Mouse (Mus musculus) neural tube, embryonic 12.5 days (tissue): ENCODE results near the gene Rora. TPM values are rescaled to one million over a fixed set of nuclear protein-coding genes. Genes with fewer than 3 reads are reported as not detected.

ENCODE experiments used
- ATAC-seq: fragments of 200-750 bp; cut with Nextera tagmentation; 2 replicates; pipeline ENCODE4 v1.8.0; 2017; ENCODE audit warnings: low read depth, mild to moderate bottlenecking, moderate TSS enrichment, moderate library complexity; ENCODE audit not compliant: low FRiP score
- H3K27ac ChIP-seq: fragments of 300-500 bp; sonication (generic); 2 replicates; pipeline ENCODE4 v1.5.1; 2016
- H3K27me3 ChIP-seq: fragments of 300-500 bp; sonication (generic); replicated peaks from 2 replicates; pipeline ENCODE4 v1.6.1; 2016; ENCODE audit warnings: mild to moderate bottlenecking
- H3K36me3 ChIP-seq: fragments of 300-500 bp; sonication (generic); 2 replicates; pipeline ENCODE4 v1.6.1; 2016; ENCODE audit warnings: mild to moderate bottlenecking
- H3K4me1 ChIP-seq: fragments of 300-500 bp; sonication (generic); 2 replicates; pipeline ENCODE4 v1.6.1; 2016
- H3K4me2 ChIP-seq: fragments of 300-500 bp; sonication (generic); replicated peaks from 2 replicates; pipeline ENCODE4 v1.6.1; 2016; ENCODE audit warnings: mild to moderate bottlenecking
- H3K4me3 ChIP-seq: fragments of 300-500 bp; sonication (generic); 2 replicates; pipeline ENCODE4 v1.5.1; 2016
- H3K9ac ChIP-seq: fragments of 300-500 bp; sonication (generic); 2 replicates; pipeline ENCODE4 v1.6.1; 2016; ENCODE audit warnings: mild to moderate bottlenecking
- H3K9me3 ChIP-seq: fragments of 300-500 bp; sonication (generic); 2 replicates; pipeline ENCODE4 v1.6.1; 2016; ENCODE audit warnings: mild to moderate bottlenecking
- WGBS: fragments of 180-500 bp; shearing (Covaris S2); methylation state at CpG from one replicate; pipeline ENCODE4 v1.1.7; 2016; 5-methylcytosine and 5-hydroxymethylcytosine counted together
- polyA plus RNA-seq: library from polyadenylated mRNA; unstranded; fragments of >200 nt; fragmentation: Nextera tagmentation; extraction: Ambion mirVana; gene quantifications from 2 replicates; pipeline ENCODE4 v1.2.1, GENCODE M21; 2016

Gene Rora
- polyA plus RNA-seq, 1 experiment from 2014 or later: 5.3 TPM

DNA sequence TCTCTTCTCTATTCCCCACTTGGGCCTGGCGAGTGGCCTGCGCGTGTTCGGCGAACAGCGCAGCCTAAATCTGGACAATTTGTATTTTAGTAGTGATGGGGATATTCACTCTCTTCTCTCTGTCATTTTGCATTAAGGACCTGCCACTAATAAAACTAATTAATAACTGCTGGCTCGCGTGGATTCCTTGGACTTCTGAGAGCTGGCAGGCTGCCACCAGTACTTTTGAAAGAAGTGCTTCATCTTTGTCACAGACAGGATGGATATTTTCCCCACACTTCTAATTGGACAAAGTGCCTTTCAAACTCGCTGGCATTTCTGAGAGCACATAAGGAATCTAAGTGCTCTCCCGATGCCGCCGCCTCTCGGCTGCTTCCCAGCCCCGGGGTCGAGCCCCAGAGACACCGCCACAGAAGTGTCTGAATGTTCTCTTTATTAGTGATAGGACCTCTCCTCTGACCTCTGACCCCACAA, 41.9 kb downstream of the Rora start:
- peaks cover 13% of the 10 kb centered on the region; the same call in 1 of the 2 replicates for H3K4me1 ChIP-seq
- H3K9me3 ChIP-seq: no peaks in the 10 kb centered on the region
- H3K27me3 ChIP-seq: no peaks in the 10 kb centered on the region
- H3K36me3 ChIP-seq: no peaks in the 10 kb centered on the region
- H3K4me2 ChIP-seq: no peak overlapping the region
- H3K27ac ChIP-seq: no peak overlapping the region
- H3K4me3 ChIP-seq: no peak overlapping the region
- H3K9ac ChIP-seq: no peak overlapping the region
- WGBS: 51% methylated on average over 16 of the region's 16 CpGs
- ATAC-seq: no peak

DNA sequence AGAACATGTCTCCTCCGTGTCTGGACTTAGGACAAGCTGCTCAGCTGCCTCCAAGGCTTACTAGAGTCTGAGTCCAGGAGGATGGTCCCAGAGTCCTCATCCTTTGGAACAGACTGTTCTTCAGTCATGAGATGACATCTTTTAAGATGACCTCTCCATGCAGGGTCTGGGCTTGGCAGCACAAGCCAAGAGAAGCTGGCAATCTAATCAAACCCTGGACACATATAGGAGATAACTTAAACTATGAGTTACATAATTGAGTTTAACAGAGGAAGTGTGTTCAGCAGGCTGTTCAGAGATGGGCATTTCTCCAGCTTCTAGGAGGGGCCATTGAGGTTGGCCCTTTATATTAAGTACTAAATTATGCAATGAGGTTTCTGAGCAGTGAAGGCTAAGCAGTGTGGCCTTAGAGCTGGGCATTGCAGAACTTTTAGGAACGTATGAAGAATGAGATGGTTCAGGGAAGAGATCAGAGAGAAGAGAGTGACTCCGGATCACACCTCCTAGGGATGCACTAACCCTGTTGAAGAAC, 42.9 kb downstream of the Rora start:
- Histone ChIP-seq H3K36me3 (no peaks in the 10 kb centered on the region), H3K27me3 (no peaks in the 10 kb centered on the region), H3K4me1 (peaks cover 13% of the 10 kb centered on the region; the same call in 1 of the 2 replicates), H3K27ac (no peak overlapping the region), H3K4me3 (no peak overlapping the region), H3K9me3 (no peaks in the 10 kb centered on the region), H3K9ac (no peak overlapping the region), H3K4me2 (no peak overlapping the region)
- no peak for ATAC-seq
- WGBS: 87% methylated on average over 3 of the region's 3 CpGs

DNA sequence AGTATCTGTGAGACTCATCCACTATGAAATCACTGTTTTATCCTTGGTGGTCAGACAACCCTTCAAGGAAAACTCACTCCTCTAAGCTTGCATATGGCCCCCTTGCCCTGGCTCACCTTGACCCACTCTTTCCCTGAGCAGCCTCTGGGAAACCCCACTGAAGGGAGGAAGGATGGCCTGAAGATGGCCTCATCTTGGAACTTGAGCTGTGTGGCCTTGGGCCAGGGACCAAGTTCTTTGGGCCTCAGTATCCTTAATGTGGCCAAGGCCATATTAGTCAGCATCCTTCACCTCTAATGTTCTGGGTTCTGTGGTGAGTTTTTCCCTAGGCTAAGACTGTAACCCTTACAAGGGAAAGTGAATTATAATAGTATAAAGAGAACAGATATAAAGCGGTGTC, 45.8 kb downstream of the Rora start:
- Histone ChIP-seq H3K4me1 (peaks cover 13% of the 10 kb centered on the region; the same call in 1 of the 2 replicates), H3K4me2 (no peak overlapping the region), H3K9me3 (no peaks in the 10 kb centered on the region), H3K27me3 (no peaks in the 10 kb centered on the region), H3K9ac (no peak overlapping the region), H3K4me3 (no peak overlapping the region), H3K36me3 (no peaks in the 10 kb centered on the region), H3K27ac (no peak overlapping the region)
- no peak for ATAC-seq
- WGBS: 91% methylated on average over 1 of the region's 1 CpGs

DNA sequence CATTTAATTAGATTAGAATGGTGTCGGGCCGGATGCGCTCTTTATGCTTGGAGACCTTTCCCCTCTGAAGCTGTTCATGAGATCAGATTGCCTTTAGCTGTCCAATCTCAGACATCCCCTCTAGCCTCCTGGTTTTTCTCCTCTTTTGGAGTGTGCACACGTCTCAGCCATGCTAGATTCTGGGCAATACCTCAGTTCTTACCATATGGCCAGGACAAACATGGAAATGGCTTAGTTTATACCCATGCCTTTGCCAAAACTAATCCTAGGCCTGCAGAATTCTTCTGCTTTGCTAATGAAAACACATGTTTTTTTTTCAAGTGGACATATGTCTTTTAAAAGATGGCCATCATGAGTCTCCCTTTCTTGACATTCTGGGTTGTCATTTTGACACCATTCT, 46.3 kb downstream of the Rora start:
- no peak overlapping the region for H3K4me3 ChIP-seq
- no peaks in the 10 kb centered on the region for H3K27me3 ChIP-seq
- no peaks in the 10 kb centered on the region for H3K9me3 ChIP-seq
- no peak for ATAC-seq
- H3K4me2 ChIP-seq: no peak overlapping the region
- WGBS: 76% methylated on average over 4 of the region's 4 CpGs
- no peaks in the 10 kb centered on the region for H3K36me3 ChIP-seq
- H3K27ac ChIP-seq: no peak overlapping the region
- no peak overlapping the region for H3K9ac ChIP-seq
- peaks cover 10% of the 10 kb centered on the region; the same call in 1 of the 2 replicates for H3K4me1 ChIP-seq

DNA sequence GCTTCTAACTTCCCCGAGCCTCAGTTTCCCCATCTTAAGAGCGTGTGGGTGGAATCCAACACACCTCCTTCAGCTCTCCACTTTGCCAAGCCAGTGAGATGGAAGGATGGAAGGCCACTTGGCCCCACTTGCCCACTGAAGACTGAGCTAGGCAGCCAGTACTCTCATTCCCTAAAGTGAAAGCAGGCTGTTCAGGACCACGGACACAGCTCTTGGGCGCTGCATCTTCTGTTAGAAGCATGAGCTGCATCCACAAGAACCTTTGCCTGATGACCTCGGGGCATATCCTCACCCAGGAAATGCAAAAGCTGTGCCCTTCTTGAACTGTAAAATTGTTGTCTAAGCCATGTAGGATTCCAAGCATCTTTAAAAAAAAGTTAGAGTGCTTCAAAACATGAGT, 54.0 kb downstream of the Rora start:
- Histone ChIP-seq H3K4me3 (no peak overlapping the region), H3K9me3 (no peaks in the 10 kb centered on the region), H3K27ac (no peak overlapping the region), H3K27me3 (no peaks in the 10 kb centered on the region), H3K9ac (no peak overlapping the region), H3K4me2 (no peak overlapping the region), H3K36me3 (no peaks in the 10 kb centered on the region), H3K4me1 (no peaks in the 10 kb centered on the region)
- 77% methylated on average over 5 of the region's 5 CpGs for WGBS
- ATAC-seq: no peak

DNA sequence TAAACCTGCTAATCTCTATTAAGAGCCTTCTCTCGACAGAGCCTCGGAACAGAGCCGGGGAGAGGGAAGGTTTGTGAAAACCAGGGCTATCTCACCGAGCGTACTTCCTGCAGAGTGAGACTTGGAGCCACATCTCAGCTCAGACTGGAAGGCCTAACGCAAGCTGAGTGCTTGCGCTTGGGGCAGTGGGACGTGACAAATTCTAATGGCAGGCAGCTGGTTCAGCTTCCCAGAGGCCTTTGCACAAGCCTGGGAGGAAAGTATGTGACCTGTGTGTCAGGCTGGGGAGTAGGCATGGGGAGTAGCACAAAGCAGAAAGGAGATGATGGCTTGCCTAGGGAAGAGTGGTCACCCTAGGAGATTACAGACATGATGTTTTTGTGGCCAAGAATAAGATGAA, 55.6 kb downstream of the Rora start:
- no peak overlapping the region for H3K9ac ChIP-seq

DNA sequence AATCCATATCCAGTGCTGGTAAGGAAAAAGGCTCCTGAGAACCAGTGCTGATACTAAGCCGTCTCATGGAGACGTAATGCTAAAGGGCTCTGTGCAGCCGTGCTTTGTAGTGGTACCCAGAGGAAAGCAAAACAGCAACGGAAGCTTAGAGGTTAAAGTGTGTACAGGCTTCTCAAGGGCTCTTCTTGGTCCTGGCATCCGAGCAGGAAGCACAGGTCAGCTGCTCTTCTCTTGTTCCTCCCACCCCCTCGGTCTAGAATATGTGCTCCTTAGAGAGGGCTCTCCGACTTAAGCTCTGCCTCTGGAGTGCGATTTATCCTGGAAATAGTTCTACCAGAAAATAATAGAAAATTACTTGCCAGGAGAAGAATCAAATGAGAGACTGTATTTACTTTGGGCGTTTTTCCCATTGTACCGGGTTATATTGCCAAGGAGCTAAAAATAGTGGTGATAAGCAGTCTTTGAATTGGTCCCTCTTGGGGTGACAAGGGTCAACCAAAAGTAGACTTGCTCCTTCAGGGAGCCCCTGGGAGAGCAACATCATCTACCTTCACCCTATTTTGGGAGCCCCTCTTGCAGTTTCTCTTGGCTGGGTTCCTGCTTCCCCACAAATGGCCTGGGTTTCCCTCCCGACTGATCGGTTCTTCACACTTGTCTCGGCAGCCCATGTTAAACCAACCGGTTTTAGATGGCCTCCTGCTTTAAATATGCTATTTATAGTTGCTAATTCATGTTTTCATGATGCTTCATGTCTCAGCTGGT, 57.5 kb downstream of the Rora start:
- Histone ChIP-seq H3K4me2 (no peak overlapping the region), H3K4me3 (no peak overlapping the region), H3K4me1 (no peaks in the 10 kb centered on the region), H3K36me3 (no peaks in the 10 kb centered on the region), H3K27ac (no peak overlapping the region), H3K27me3 (no peaks in the 10 kb centered on the region), H3K9me3 (no peaks in the 10 kb centered on the region), H3K9ac (no peak overlapping the region)
- no peak for ATAC-seq
- WGBS: 83% methylated on average over 14 of the region's 14 CpGs

More for the DNA sequence above, 55.6 kb downstream of the Rora start:
- 75% methylated on average over 8 of the region's 8 CpGs for WGBS
- Histone ChIP-seq H3K27me3 (no peaks in the 10 kb centered on the region), H3K27ac (no peak overlapping the region), H3K4me1 (no peaks in the 10 kb centered on the region), H3K36me3 (no peaks in the 10 kb centered on the region), H3K4me3 (no peak overlapping the region), H3K4me2 (no peak overlapping the region), H3K9me3 (no peaks in the 10 kb centered on the region)
- no peak for ATAC-seq

DNA sequence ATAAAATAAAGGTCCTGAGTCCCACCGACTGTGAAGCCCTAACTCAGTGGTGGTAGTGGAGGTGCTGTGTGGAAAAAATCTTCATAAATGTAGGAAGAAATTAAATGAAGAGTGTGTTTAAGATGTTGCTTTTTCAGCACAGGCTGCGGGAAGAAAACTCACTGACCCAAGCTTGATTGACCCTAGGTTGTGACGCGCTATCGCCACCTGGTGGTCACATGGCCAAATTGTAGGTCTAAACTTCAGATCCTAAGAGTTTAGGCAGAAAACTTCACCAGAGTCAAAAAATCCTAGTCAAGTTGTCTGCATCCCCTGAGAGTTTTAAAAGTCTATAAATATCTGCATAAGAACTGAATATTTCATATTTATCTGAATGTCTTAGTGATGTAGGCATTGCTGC, 63.4 kb downstream of the Rora start:
- H3K4me1 ChIP-seq: no peaks in the 10 kb centered on the region
- no peaks in the 10 kb centered on the region for H3K27me3 ChIP-seq
- H3K9me3 ChIP-seq: no peaks in the 10 kb centered on the region
- no peak overlapping the region for H3K9ac ChIP-seq
- H3K27ac ChIP-seq: no peak overlapping the region
- H3K36me3 ChIP-seq: no peaks in the 10 kb centered on the region
- 21% methylated on average over 5 of the region's 5 CpGs for WGBS
- ATAC-seq: no peak
- H3K4me3 ChIP-seq: no peak overlapping the region
- no peak overlapping the region for H3K4me2 ChIP-seq

DNA sequence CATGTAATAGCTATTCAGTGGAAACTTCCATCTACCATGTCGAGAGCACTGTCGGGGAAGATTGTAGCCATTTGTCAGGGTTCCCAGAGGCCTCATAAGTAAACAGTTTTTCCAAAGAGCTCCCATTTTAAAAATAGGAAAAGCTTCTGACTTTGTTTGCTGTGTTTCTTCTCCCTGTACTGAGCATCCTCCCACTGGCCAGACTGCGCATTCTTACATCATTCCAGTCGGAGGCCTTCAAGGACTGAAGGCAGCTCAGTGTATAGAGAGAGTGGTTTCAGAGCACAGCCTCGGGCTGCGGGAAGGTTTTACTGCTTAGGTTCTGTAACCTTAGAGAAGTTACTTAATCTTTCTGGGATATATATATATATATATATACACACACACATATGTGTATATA, 64.8 kb downstream of the Rora start:
- no peak for ATAC-seq
- no peak overlapping the region for H3K27ac ChIP-seq

DNA sequence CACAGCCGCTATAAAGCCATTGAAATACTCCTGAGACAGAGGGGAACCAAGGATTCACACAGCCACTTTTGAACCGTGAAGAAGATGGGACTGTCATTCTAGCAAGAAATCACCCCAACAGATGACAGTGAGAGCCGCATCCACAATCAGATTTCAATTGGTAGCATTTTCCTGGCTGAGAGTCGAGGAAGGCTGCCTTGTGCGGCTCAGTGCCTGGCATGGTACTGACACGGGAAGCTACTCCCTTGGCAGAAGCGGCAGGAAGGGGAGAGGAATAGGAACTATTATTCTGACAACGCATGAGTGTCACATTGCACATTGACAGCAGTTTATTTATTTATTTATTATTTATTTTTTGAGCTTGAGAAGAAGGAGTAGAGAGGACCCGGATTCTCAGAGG, 65.7 kb downstream of the Rora start:
- 88% methylated on average over 9 of the region's 9 CpGs for WGBS
- Histone ChIP-seq H3K27ac (no peak overlapping the region), H3K27me3 (no peaks in the 10 kb centered on the region)

More for the DNA sequence above, 64.8 kb downstream of the Rora start:
- WGBS: 86% methylated on average over 6 of the region's 6 CpGs
- Histone ChIP-seq H3K4me2 (no peak overlapping the region), H3K4me3 (no peak overlapping the region), H3K27me3 (no peaks in the 10 kb centered on the region), H3K9me3 (no peaks in the 10 kb centered on the region), H3K36me3 (no peaks in the 10 kb centered on the region), H3K4me1 (no peaks in the 10 kb centered on the region), H3K9ac (no peak overlapping the region)

DNA sequence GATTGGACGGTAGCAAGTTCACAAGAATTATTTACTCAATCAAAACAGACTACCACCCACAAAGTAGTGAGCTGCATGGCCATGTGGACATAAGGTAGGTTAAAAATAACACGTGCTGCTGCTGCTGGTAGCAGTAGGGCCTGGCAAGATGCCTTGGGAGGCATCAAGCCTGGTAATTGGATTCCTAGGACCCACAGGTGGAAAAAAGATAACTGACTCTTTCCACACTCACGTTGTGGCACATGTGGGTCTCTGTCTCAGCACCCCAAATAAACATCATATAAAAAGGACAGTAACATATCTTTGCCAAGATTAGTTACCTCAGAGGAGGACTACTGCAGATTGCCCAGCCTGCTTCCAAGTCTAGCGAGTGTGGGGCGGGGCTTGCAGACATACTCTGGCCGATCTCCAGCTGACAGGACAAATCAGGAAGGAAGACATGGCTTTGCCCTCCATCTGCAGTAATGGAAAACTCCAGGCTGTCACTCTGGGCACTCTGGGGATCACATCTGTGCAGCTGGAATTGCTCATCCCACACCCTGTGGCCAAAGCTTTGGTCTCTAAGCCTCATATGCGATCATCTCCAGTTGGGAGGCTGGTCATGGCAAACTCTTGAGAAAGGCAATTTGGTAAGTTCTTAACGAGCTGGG, 71.2 kb downstream of the Rora start:
- Histone ChIP-seq H3K27ac (no peak overlapping the region), H3K27me3 (no peaks in the 10 kb centered on the region), H3K4me2 (no peak overlapping the region), H3K9me3 (no peaks in the 10 kb centered on the region), H3K4me1 (no peaks in the 10 kb centered on the region), H3K9ac (no peak overlapping the region), H3K4me3 (no peak overlapping the region), H3K36me3 (no peaks in the 10 kb centered on the region)
- 89% methylated on average over 8 of the region's 8 CpGs for WGBS
- no peak for ATAC-seq

More for the DNA sequence above, 65.7 kb downstream of the Rora start:
- H3K9ac ChIP-seq: no peak overlapping the region
- no peaks in the 10 kb centered on the region for H3K9me3 ChIP-seq
- no peaks in the 10 kb centered on the region for H3K4me1 ChIP-seq
- H3K4me3 ChIP-seq: no peak overlapping the region
- H3K36me3 ChIP-seq: no peaks in the 10 kb centered on the region
- no peak overlapping the region for H3K4me2 ChIP-seq
- no peak for ATAC-seq

DNA sequence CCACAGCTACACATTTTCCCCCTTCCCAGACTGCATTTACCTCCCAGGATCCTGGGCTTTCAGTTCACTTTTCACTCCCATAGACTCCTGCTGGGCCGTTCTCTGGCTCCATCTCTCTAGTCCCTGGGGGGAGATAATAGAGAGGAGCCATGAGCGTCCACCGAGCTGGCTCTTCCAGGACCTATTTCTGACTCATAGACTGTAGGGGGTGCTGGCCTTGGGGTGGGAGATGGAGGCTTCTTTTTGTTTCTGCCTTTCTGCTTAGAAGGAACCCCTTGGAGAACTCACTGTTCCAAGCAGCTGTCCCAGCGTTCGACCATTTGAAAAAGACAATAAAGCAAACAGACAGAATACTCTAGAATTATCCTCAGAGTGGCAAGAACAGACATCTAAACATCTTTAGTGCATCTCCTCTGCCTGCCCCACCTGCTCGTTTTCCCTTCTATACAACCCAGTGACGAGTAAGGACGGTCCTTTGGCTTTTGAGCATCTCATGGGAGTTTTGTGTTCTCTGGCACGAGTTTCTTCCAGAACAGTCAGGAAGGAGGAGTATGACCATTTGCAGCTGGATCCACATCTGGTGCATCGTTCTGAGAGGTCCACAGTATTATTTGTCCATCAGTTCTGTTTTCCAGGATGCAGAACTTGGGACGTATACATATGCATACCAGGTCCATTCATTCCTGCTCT, 73.7 kb downstream of the Rora start:
- Histone ChIP-seq H3K36me3 (no peaks in the 10 kb centered on the region), H3K4me1 (no peaks in the 10 kb centered on the region), H3K9me3 (peaks cover 5% of the 10 kb centered on the region; the same call in 1 of the 2 replicates), H3K27me3 (no peaks in the 10 kb centered on the region), H3K4me2 (no peak overlapping the region), H3K27ac (no peak overlapping the region), H3K9ac (no peak overlapping the region), H3K4me3 (no peak overlapping the region)
- 74% methylated on average over 11 of the region's 11 CpGs for WGBS
- no peak for ATAC-seq
